Mouse (Mus musculus): Measurements from ENCODE around the gene Got1. TPM values are rescaled to one million over a fixed set of nuclear protein-coding genes. Genes with fewer than 3 reads are reported as not detected.

The Got1 gene
- total RNA-seq (2014; rRNA removed; ENCODE audit: low replicate concordance) (344 and 375 TPM in 2 replicates), polyA plus RNA-seq (2015; fragmentation: Nextera tagmentation; extraction: Ambion mirVana) (394 and 404 TPM in 2 replicates)

GRCm38 (mm10) chr19:43524187-43525103 is at the start of gene Got1:
Got1 (minus strand) TSS chr19:43524605.
- Histone ChIP-seq H3K9me3 (replicated peaks; ENCODE audit: control insufficient read depth, low read length) (no peaks in the 10 kb centered on the region), H3K27ac (ENCODE audit: low read depth) (peak within 1 kb of the TSS; percentile 93), H3K9ac (replicated peaks; ENCODE audit: low read depth, low read length) (peak within 1 kb of the TSS; percentile 43), H3K4me2 (ENCODE audit: low read depth, low read length) (peak within 1 kb of the TSS; percentile 64), H3K36me3 (replicated peaks; ENCODE audit: control insufficient read depth, insufficient read depth, low read length) (no peaks in the 10 kb centered on the region), H3K4me3 (ENCODE audit: low read depth, low read length) (peak within 1 kb of the TSS; percentile 60), H3K4me1 (ENCODE audit: control insufficient read depth, insufficient read depth) (peaks cover 13% of the 10 kb centered on the region; the same call in 1 of the 2 replicates), H3K27me3 (ENCODE audit: control insufficient read depth, insufficient read depth, low read length) (no peaks in the 10 kb centered on the region)
- peak; percentile 99 for DNase-seq (ENCODE audit: low spot score)
- no peak for TF ChIP-seq CTCF (IDR thresholded peaks at IDR 0.05; ENCODE audit: low read depth)
- peak; percentile 90 for TF ChIP-seq EP300 (IDR thresholded peaks at IDR 0.05; ENCODE audit: low read depth)
- WGBS: under 1% methylated on average over 58 of the region's 58 CpGs
- peak; percentile 96 for ATAC-seq (ENCODE audit: insufficient read depth, low read depth)

- Histone ChIP-seq H3K36me3 (replicated peaks; ENCODE audit: control insufficient read depth, insufficient read depth, low read length) (no peaks in the 10 kb centered on the region), H3K9ac (replicated peaks; ENCODE audit: low read depth, low read length) (no peak overlapping the region), H3K4me3 (ENCODE audit: low read depth, low read length) (peak overlapping the region; percentile 40), H3K4me1 (ENCODE audit: control insufficient read depth, insufficient read depth) (no peaks in the 10 kb centered on the region), H3K27me3 (ENCODE audit: control insufficient read depth, insufficient read depth, low read length) (peaks cover 70% of the 10 kb centered on the region), H3K27ac (ENCODE audit: low read depth) (no peak overlapping the region), H3K4me2 (ENCODE audit: low read depth, low read length) (peak overlapping the region; percentile 69), H3K9me3 (replicated peaks; ENCODE audit: control insufficient read depth, low read length) (no peaks in the 10 kb centered on the region)
- DNase-seq (ENCODE audit: low spot score) (peak; percentile 67), ATAC-seq (ENCODE audit: insufficient read depth, low read depth) (peak; percentile 66; the same call in 1 of the 2 replicates)
- 15% methylated on average over 32 of the region's 32 CpGs for WGBS
- TF ChIP-seq CTCF (IDR thresholded peaks at IDR 0.05; ENCODE audit: low read depth) (peak; percentile 64), EP300 (IDR thresholded peaks at IDR 0.05; ENCODE audit: low read depth) (no peak)
Observed at GRCm38 (mm10) chr19:43570831-43571790, 46.7 kb upstream of the Got1 start.

GRCm38 (mm10) chr19:43569133-43569532 is 44.7 kb upstream of the Got1 start:
- Histone ChIP-seq H3K27me3 (ENCODE audit: control insufficient read depth, insufficient read depth, low read length) (peaks cover 61% of the 10 kb centered on the region), H3K4me2 (ENCODE audit: low read depth, low read length) (no peak overlapping the region), H3K27ac (ENCODE audit: low read depth) (no peak overlapping the region), H3K4me3 (ENCODE audit: low read depth, low read length) (no peak overlapping the region), H3K4me1 (ENCODE audit: control insufficient read depth, insufficient read depth) (no peaks in the 10 kb centered on the region), H3K9me3 (replicated peaks; ENCODE audit: control insufficient read depth, low read length) (no peaks in the 10 kb centered on the region), H3K9ac (replicated peaks; ENCODE audit: low read depth, low read length) (no peak overlapping the region), H3K36me3 (replicated peaks; ENCODE audit: control insufficient read depth, insufficient read depth, low read length) (no peaks in the 10 kb centered on the region)
- no peak for DNase-seq (ENCODE audit: low spot score)
- TF ChIP-seq CTCF (IDR thresholded peaks at IDR 0.05; ENCODE audit: low read depth) (no peak), EP300 (IDR thresholded peaks at IDR 0.05; ENCODE audit: low read depth) (no peak)
- no peak for ATAC-seq (ENCODE audit: insufficient read depth, low read depth)
- WGBS: 54% methylated on average over 6 of the region's 6 CpGs

- H3K4me1 ChIP-seq (ENCODE audit: control insufficient read depth, insufficient read depth): no peaks in the 10 kb centered on the region
- TF ChIP-seq EP300 (IDR thresholded peaks at IDR 0.05; ENCODE audit: low read depth) (no peak), CTCF (IDR thresholded peaks at IDR 0.05; ENCODE audit: low read depth) (no peak)
- no peaks in the 10 kb centered on the region for H3K36me3 ChIP-seq (replicated peaks; ENCODE audit: control insufficient read depth, insufficient read depth, low read length)
- H3K27me3 ChIP-seq (ENCODE audit: control insufficient read depth, insufficient read depth, low read length): peaks cover 52% of the 10 kb centered on the region
- no peak overlapping the region for H3K9ac ChIP-seq (replicated peaks; ENCODE audit: low read depth, low read length)
- WGBS: 49% methylated on average over 9 of the region's 9 CpGs
- no peak overlapping the region for H3K27ac ChIP-seq (ENCODE audit: low read depth)
- no peak overlapping the region for H3K4me3 ChIP-seq (ENCODE audit: low read depth, low read length)
- ATAC-seq (ENCODE audit: insufficient read depth, low read depth) (no peak), DNase-seq (ENCODE audit: low spot score) (no peak)
- no peaks in the 10 kb centered on the region for H3K9me3 ChIP-seq (replicated peaks; ENCODE audit: control insufficient read depth, low read length)
- no peak overlapping the region for H3K4me2 ChIP-seq (ENCODE audit: low read depth, low read length)
Observed at GRCm38 (mm10) chr19:43568298-43568697, 43.9 kb upstream of the Got1 start.

- H3K9me3 ChIP-seq (replicated peaks; ENCODE audit: control insufficient read depth, low read length): no peaks in the 10 kb centered on the region
- DNase-seq (ENCODE audit: low spot score): peak; percentile 13
- 52% methylated on average over 5 of the region's 5 CpGs for WGBS
- H3K36me3 ChIP-seq (replicated peaks; ENCODE audit: control insufficient read depth, insufficient read depth, low read length): no peaks in the 10 kb centered on the region
- no peaks in the 10 kb centered on the region for H3K4me1 ChIP-seq (ENCODE audit: control insufficient read depth, insufficient read depth)
- no peak overlapping the region for H3K4me3 ChIP-seq (ENCODE audit: low read depth, low read length)
- no peak overlapping the region for H3K4me2 ChIP-seq (ENCODE audit: low read depth, low read length)
- no peak overlapping the region for H3K9ac ChIP-seq (replicated peaks; ENCODE audit: low read depth, low read length)
- H3K27me3 ChIP-seq (ENCODE audit: control insufficient read depth, insufficient read depth, low read length): peaks cover 19% of the 10 kb centered on the region; the same call in 1 of the 2 replicates
- no peak overlapping the region for H3K27ac ChIP-seq (ENCODE audit: low read depth)
- ATAC-seq (ENCODE audit: insufficient read depth, low read depth): no peak
- TF ChIP-seq EP300 (IDR thresholded peaks at IDR 0.05; ENCODE audit: low read depth) (no peak), CTCF (IDR thresholded peaks at IDR 0.05; ENCODE audit: low read depth) (no peak)
Observed at GRCm38 (mm10) chr19:43563166-43563565, 38.8 kb upstream of the Got1 start.

All from heart, postnatal 0 days (tissue).